Mouse (Mus musculus) forebrain, postnatal 0 days (tissue): Measurements from ENCODE around the gene Asic2. TPM values are rescaled to one million over a fixed set of nuclear protein-coding genes. Genes with fewer than 3 reads are reported as not detected.
A peak's percentile ranks its signal among the peaks of the same experiment; 100 is the strongest.

Source experiments
- ATAC-seq: fragments of 200-750 bp; cut with Nextera tagmentation; 2 replicates; pipeline ENCODE4 v1.8.0; 2017; ENCODE audit warnings: mild to moderate bottlenecking, moderate library complexity
- DNase-seq: peaks from one replicate; pipeline ENCODE4 v3.0.0-alpha.2; 2015
- H3K27ac ChIP-seq: fragments of 300-500 bp; sonication (generic); 2 replicates; pipeline ENCODE4 v1.5.1; 2014; ENCODE audit warnings: low read depth, mild to moderate bottlenecking, antibody characterized with exemption, low read length, moderate library complexity, mixed read lengths
- H3K27me3 ChIP-seq: fragments of 300-500 bp; sonication (generic); 2 replicates; pipeline ENCODE4 v1.6.1; 2014; ENCODE audit warnings: mild to moderate bottlenecking, low read length, mixed read lengths; ENCODE audit not compliant: insufficient read depth
- H3K36me3 ChIP-seq: fragments of 300-500 bp; sonication (generic); 2 replicates; pipeline ENCODE4 v1.6.1; 2014; ENCODE audit warnings: mild to moderate bottlenecking, moderate library complexity; ENCODE audit not compliant: insufficient read depth
- H3K4me1 ChIP-seq: fragments of 300-500 bp; sonication (generic); 2 replicates; pipeline ENCODE4 v1.6.1; 2014; ENCODE audit warnings: antibody characterized with exemption; ENCODE audit not compliant: insufficient read depth
- H3K4me2 ChIP-seq: fragments of 300-500 bp; sonication (generic); 2 replicates; pipeline ENCODE4 v1.6.1; 2014; ENCODE audit warnings: low read depth, mild to moderate bottlenecking, moderate library complexity
- H3K4me3 ChIP-seq: fragments of 300-500 bp; sonication (generic); 2 replicates; pipeline ENCODE4 v1.5.1; 2014; ENCODE audit warnings: low read depth, low read length, mixed read lengths
- H3K9ac ChIP-seq: fragments of 300-500 bp; sonication (generic); 2 replicates; pipeline ENCODE4 v1.6.1; 2014; ENCODE audit warnings: mild to moderate bottlenecking
- H3K9me3 ChIP-seq: fragments of 300-500 bp; sonication (generic); 2 replicates; pipeline ENCODE4 v1.6.1; 2016; ENCODE audit warnings: low read length
- CTCF ChIP-seq: sonication (generic); IDR thresholded peaks from 2 replicates; pipeline ENCODE4 v1.5.1; 2016; ENCODE audit warnings: antibody characterized with exemption, control low read depth, low read depth
- WGBS: fragments of 180-500 bp; shearing (Covaris S2); extraction: QIAGEN DNeasy Blood & Tissue Kit; methylation state at CpG from one replicate; pipeline ENCODE4 v1.1.7; 2014; 5-methylcytosine and 5-hydroxymethylcytosine counted together
- polyA plus RNA-seq: library from polyadenylated mRNA; unstranded; fragments of >200 nt; fragmentation: Nextera tagmentation; extraction: Ambion mirVana; gene quantifications from 2 replicates; pipeline ENCODE4 v1.2.1, GENCODE M21; 2015
- total RNA-seq: library from RNA; depleted of rRNA; stranded (reverse); fragments of >200 nt; gene quantifications from 2 replicates; pipeline ENCODE4 v1.2.3, GENCODE M21; 2014

Asic2 gene
- total and polyA plus RNA-seq, 2 experiments from 2014 or later: 15.5 to 37.2 TPM

DNA sequence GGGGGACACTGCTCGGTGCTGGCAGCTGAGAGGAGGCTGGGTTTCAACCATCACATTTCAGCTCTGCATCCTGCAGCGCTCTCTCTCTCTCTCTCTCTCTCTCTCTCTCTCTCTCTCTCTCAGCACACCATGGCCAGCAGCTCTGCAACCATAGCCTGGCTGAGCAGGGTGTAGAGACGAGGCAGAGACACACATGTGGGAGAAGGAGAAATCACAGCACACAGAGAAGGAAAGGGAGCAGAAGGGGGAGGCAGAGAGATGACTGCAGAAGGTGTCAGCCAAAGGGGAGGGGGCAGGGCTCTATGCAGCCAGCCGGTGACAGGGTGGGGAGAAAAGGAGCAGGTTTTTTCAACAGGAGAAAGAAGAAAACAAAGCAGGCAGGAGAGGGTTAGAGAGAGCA is 320.4 kb downstream of the Asic2 start:
- H3K9ac ChIP-seq: peak overlapping the region; percentile 1; the same call in 1 of the 2 replicates
- H3K36me3 ChIP-seq: no peaks in the 10 kb centered on the region
- ATAC-seq: peak; percentile 73; the same call in 1 of the 2 replicates
- H3K4me2 ChIP-seq: no peak overlapping the region
- no peaks in the 10 kb centered on the region for H3K9me3 ChIP-seq
- H3K27me3 ChIP-seq: no peaks in the 10 kb centered on the region
- 0 out of 2 replicates have a peak, but pooled peaks cover 6% of the 10 kb centered on the region for H3K4me1 ChIP-seq
- H3K27ac ChIP-seq: no peak overlapping the region
- no peak overlapping the region for H3K4me3 ChIP-seq
- TF ChIP-seq CTCF: 0 out of 2 replicates have a peak, but pooled peaks have one; percentile 5
- no peak for DNase-seq
- 28% methylated on average over 4 of the region's 4 CpGs for WGBS

DNA sequence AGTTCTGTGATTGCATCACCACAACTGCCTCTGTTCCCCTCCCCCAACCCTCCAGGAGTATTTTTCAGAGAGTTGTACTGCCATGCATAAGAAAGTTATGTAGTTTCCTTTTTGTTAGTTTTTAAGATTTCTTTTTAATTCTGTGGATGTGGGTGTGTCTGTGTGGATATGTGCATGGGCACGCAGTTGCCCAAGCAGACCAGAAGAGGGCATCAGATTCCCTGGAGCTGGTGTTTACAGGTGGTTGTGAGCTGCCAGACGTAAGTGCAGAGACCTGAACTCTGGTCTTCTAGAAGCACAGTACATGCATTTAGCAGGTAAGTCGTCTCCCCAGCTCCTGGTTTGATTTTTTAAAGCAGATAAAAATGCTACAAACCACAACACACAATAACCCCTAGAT is 322.7 kb downstream of the Asic2 start:
- Histone ChIP-seq H3K4me3 (no peak overlapping the region), H3K36me3 (no peaks in the 10 kb centered on the region), H3K27ac (no peak overlapping the region), H3K4me2 (no peak overlapping the region), H3K4me1 (0 out of 2 replicates have a peak, but pooled peaks cover 6% of the 10 kb centered on the region), H3K27me3 (no peaks in the 10 kb centered on the region), H3K9ac (no peak overlapping the region), H3K9me3 (no peaks in the 10 kb centered on the region)
- ATAC-seq: no peak
- peak; percentile 34; the same call in 1 of the 2 replicates for TF ChIP-seq CTCF
- no peak for DNase-seq
- WGBS: 93% methylated on average over 3 of the region's 3 CpGs

DNA sequence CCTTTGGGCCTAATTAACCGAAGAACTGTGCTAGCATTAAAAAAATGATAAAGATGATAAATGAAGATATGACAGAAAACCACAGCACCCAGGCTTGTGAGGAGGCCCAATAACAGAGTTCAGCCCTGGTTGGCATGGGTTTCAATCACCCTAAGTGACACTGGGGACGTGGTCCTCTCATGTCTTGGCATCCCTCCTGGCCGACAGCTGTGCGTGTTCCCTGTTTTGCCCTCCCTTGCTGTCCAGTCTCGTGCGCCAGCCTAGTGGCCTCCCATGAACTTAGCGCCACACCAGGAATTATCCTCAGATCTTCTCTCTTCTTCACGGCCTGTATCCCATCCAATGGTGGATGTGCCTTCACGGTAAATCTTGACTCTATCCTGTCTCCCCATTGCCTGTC is 331.9 kb downstream of the Asic2 start:
- Histone ChIP-seq H3K4me1 (no peaks in the 10 kb centered on the region), H3K9ac (no peak overlapping the region), H3K9me3 (no peaks in the 10 kb centered on the region), H3K36me3 (no peaks in the 10 kb centered on the region), H3K27me3 (no peaks in the 10 kb centered on the region), H3K4me3 (no peak overlapping the region), H3K4me2 (no peak overlapping the region), H3K27ac (no peak overlapping the region)
- no peak for TF ChIP-seq CTCF
- 89% methylated on average over 9 of the region's 9 CpGs for WGBS
- no peak for ATAC-seq
- no peak for DNase-seq

DNA sequence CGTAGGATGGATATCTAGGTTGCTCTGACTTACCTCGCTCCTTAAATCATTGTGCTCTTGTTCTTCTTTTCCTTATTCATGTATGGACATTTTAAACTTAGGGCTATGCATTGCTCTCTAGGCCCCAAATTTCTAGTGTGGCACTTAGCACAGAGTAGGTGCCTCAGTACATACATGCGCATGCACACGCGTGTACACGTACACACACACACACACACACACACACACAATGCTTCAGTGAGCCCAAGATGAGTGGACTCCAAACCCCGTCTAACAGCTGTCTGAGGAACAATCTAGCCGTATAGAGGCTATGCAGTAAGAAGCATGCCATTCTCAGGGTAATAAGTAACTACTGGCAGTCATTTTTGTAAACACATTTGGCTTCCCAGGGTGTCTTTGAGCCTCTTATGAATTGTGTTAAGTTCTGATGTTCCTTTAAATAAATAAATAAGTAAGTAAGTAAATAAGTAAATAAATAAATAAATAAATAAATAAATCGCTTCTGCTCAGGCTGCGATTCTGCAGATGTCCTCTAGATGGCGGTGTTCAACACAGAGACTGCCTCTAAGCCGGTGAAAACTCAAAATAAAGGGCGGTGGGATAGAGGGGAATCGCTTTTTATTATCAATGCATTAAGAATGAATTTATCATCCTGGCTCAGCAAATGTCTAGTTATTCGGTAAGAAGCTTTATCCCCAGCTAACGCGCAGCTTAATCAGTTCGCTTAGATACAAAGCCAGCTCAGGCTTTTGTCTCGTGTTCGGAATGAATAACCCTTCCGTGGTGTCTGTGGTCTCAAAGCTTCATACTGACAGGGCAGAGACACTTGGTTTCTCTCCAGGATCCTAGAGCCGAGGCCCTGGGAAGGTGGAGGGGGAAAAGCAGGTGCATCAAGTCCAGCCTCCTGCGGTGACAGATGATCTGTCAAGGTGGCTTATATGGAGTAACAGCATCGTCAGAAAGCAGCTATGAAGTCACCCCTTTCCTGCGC is 333.6 kb downstream of the Asic2 start:
- ATAC-seq: peak; percentile 77; the same call in 1 of the 2 replicates
- DNase-seq: peak; percentile 93
- Histone ChIP-seq H3K9ac (peak overlapping the region; percentile 42), H3K27ac (no peak overlapping the region), H3K9me3 (no peaks in the 10 kb centered on the region), H3K4me1 (no peaks in the 10 kb centered on the region), H3K36me3 (no peaks in the 10 kb centered on the region), H3K27me3 (no peaks in the 10 kb centered on the region), H3K4me3 (no peak overlapping the region), H3K4me2 (peak overlapping the region; percentile 44)
- peak; percentile 89 for TF ChIP-seq CTCF
- WGBS: 41% methylated on average over 25 of the region's 25 CpGs

GRCm38 (mm10) chr11:81625199-81625598 is 343.1 kb downstream of the Asic2 start:
- DNase-seq (peak; percentile 29), ATAC-seq (no peak)
- no peak overlapping the region for H3K4me3 ChIP-seq
- H3K36me3 ChIP-seq: no peaks in the 10 kb centered on the region
- no peak overlapping the region for H3K9ac ChIP-seq
- H3K27me3 ChIP-seq: no peaks in the 10 kb centered on the region
- H3K27ac ChIP-seq: no peak overlapping the region
- H3K9me3 ChIP-seq: no peaks in the 10 kb centered on the region
- no peak overlapping the region for H3K4me2 ChIP-seq
- 49% methylated on average over 4 of the region's 4 CpGs for WGBS
- peak; percentile 40 for TF ChIP-seq CTCF
- H3K4me1 ChIP-seq: no peaks in the 10 kb centered on the region; the same call in 1 of the 2 replicates

DNA sequence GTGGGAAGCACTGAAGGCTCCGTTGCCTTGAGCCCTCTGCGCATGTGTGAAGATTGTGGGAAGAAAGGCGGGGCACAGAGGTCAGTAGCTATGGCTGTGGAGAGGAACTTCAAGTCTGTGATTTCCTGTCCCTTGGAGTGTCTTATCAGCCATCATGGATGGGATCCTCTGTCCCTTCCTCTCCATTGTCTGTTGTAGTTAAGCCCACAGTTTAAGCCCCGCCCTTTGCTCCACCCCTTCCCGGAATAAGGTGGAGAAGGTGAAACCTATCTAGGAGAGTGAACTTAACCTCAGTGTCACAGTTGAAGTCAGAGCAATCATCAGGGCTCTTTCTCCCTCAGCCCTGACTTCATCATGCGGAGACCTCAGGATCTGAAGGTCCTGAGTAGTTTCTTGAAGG is 347.7 kb downstream of the Asic2 start:
- Histone ChIP-seq H3K9ac (no peak overlapping the region), H3K4me1 (no peaks in the 10 kb centered on the region), H3K36me3 (no peaks in the 10 kb centered on the region), H3K27ac (no peak overlapping the region), H3K27me3 (no peaks in the 10 kb centered on the region), H3K4me2 (no peak overlapping the region), H3K4me3 (no peak overlapping the region), H3K9me3 (no peaks in the 10 kb centered on the region)
- ATAC-seq: no peak
- 77% methylated on average over 6 of the region's 6 CpGs for WGBS
- no peak for TF ChIP-seq CTCF
- DNase-seq: no peak

- Histone ChIP-seq H3K36me3 (no peaks in the 10 kb centered on the region), H3K27ac (no peak overlapping the region), H3K27me3 (no peaks in the 10 kb centered on the region), H3K4me3 (no peak overlapping the region), H3K9ac (no peak overlapping the region), H3K4me2 (no peak overlapping the region), H3K9me3 (no peaks in the 10 kb centered on the region), H3K4me1 (peaks cover 5% of the 10 kb centered on the region; the same call in 1 of the 2 replicates)
- no peak for DNase-seq
- 80% methylated on average over 8 of the region's 8 CpGs for WGBS
- ATAC-seq: no peak
- no peak for TF ChIP-seq CTCF
These were observed 351.8 kb downstream of the Asic2 start for GRCm38 (mm10) chr11:81616437-81616836.
